Mouse (Mus musculus) heart, adult 2 months (tissue): ENCODE measurements around the gene Maea.

ENCODE experiments used
- CTCF ChIP-seq: fragments of 200-600 bp; IDR thresholded peaks from 2 replicates; pipeline ENCODE4 v1.8.1; 2022; ENCODE audit warnings: antibody characterized with exemption, mild to moderate bottlenecking, moderate library complexity
- EP300 ChIP-seq: fragments of 200-500 bp; IDR thresholded peaks from 2 replicates; pipeline ENCODE4 v1.6.1; 2011; ENCODE audit warnings: low read depth, low read length, control low read depth; ENCODE audit not compliant: insufficient read depth
- POLR2A ChIP-seq: fragments of 200-500 bp; IDR thresholded peaks from 2 replicates; pipeline ENCODE4 v1.6.1; 2011; ENCODE audit warnings: mild to moderate bottlenecking, low read depth, low read length, control low read depth; ENCODE audit not compliant: insufficient read depth

GRCm38 (mm10) chr5:33377176-33377575 lies 41.9 kb downstream of the Maea start:
- TF ChIP-seq POLR2A (no peak), CTCF (no peak), EP300 (no peak)
